Mouse (Mus musculus) layer of hippocampus, adult 18-20 months (tissue): ENCODE results near the gene Ube4b. TPM values are rescaled to one million over a fixed set of nuclear protein-coding genes. Genes with fewer than 3 reads are reported as not detected.

ENCODE experiments used
- DNase-seq, 2 experiments: peaks; one replicate each; pipeline ENCODE4 v3.0.0; 2022; ENCODE audit warnings: low spot score in 2 of 2
- total RNA-seq, 2 experiments: library from RNA; stranded (reverse); gene quantifications; 2 replicates each; pipeline ENCODE4 v1.2.3; 2021

The Ube4b gene
- total RNA-seq, 2 experiments from 2014 or later, result 102 to 108 TPM

DNA sequence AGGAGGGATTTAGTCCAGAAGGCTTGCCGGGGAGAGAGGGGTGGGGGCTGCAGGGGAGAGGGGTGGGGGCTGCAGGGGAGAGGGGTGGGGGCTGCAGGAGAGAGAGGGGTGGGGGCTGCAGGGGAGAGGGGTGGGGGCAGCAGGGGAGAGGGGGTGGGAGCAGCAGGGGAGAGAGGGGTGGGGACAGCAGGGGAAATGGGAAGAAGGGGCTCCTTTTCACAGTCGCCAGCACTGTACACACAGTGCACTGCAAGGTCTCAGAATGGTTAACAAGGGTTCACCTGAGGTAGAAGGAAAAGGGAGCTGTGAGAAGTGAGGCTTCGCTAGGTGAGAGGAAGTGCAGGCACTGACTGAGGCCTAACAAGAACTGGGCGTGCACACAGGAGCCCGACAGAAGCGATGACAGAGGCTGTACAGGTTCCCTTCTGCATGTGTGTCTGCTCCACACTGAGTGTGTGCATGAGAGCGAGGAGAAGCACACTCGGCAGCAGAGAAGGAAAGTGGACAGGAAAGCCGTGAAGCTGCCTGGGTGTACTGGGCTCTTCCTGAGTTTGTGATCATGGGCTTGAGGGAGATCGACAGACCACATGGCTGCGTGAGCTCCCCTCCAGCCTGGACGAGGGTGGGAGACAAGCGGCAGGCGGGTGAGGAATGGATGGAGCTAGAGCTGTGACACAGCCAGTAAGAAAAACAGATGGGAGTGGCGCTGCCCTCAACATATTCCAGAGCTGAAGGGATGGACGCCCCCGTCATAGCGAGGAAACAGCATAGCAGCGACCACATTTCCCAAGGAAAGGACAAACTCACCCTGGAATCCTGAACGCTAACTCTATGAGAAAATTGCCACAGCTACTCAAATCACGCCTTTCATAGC, 29.9 kb downstream of the Ube4b start:
- DNase-seq, result peak; percentile 28 to 54

DNA sequence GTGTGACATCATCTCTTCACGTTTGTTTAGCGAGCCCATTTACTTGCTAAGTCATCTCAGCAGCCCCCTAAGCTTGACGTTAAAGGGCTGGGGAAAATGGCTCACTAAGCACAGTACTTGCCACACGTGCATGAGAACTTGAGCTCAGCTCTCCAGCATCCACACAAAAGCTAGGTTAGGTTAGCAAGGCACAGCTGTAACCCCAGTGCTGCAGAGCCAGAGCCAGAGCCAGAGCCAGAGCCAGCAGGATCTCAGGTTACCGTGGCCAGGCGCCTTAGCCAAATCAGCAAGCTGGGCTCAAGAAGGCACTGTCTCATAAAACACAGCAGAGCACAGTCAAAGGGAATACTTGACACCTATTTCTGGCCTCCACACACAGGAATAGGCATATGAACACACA, 31.0 kb downstream of the Ube4b start:
- no peak for DNase-seq

DNA sequence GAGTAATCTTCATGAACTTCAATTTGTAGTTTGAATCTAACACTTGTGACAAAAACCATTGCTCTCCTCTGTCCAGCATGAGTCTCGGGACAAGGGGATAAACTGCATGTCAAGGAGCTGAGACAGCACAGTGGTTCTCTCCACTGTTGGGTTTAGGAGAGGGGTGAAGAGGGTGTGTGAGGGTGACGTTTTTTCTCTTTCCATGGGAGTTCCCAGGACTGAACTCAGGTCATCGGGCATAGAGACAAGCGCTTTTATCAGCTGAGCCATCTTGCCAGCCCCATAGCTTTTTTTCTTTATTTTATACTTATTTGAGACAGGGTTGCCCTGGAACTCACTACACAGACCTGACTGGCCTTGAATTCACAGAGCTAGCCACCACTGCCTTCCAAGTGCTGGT, 32.3 kb downstream of the Ube4b start:
- no peak for DNase-seq

DNA sequence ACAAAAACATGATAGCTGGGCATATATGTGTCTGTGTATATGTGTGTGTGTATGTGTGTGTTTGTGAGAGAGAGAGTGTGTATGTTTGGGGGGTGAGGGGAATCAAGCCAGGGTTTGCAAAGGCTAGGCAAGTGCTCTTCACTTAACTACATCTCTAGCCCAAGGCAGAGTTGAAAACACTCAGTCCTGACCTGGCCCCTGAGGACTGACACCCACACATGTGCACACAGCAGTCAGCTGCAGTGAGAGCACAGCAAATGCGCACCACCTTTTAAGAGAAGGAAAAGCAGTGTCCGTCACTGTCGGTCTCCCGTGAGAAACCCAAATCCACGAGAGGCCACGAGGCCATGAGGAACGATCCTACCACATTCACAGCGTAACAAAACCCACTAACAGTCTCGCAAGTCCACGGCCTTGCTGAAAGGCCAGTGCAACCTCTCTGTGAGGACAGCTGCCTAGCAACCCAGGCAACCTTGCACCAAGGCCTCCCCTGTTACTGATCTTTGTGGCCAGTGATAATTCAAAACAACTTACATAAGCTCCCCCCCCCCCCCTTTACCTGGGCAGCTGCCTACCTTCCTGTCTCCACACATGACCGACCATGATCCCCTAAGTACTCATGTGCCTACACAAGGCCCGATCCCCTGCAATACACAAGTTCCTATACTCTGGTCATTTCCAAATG, 33.1 kb downstream of the Ube4b start:
- no peak for DNase-seq

DNA sequence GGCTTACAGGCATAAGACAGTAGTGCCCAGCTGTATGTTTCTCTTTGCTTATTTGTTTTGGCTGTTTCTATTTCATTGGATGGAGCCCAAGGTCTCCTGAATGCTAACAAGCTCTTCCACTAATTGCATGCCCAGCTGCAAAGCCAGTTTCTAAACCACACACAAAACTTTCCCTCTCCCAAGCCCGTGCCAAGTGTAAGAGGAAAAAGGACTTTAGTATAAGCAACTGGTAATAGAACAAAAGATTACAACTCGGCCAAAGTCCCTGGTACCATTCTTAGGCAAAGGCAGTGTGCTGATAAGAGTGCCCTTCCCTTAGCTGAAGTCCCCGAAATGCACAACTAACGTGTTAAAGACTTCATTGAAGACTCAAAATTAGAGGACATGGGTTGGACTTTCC, 34.2 kb downstream of the Ube4b start:
- no peak for DNase-seq

DNA sequence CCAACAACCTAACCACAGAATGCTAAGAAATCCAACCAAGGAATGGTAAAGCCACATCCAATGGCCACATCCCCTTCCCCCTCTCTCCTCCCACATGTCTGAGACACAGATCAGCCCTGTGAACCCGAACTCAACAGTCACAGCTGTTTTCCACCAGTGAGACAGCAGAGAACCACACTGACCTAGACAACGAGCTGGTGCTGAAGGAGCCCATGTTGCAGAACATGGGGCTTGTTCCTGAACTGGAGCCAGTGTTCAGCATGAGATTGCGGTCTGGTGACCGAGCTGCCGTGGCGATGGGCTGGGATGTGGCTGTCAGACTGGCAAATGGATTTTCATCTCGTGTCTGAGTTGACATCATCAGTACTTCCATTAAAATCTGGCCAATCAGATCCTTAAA, 45.5 kb downstream of the Ube4b start:
- no peak for DNase-seq

DNA sequence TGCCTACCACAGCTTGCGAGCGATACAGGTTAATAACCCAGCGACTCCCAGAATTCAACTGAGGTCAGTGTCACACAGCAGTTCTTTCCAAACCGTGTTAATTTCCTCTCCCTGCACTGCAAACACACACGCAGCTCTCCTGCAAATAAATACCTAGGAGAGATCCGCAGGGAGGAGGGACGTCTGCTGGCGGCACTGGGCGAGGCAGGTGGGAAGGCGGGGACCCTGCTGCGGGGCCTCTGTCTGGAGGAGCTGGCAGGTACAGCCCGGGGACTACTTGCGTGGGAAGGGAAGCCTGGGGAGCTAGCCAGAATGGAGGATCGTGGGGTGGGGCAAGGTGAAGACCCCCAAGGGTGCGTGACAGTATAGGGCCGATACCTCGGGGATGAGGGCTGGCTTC, 46.7 kb downstream of the Ube4b start:
- no peak for DNase-seq

DNA sequence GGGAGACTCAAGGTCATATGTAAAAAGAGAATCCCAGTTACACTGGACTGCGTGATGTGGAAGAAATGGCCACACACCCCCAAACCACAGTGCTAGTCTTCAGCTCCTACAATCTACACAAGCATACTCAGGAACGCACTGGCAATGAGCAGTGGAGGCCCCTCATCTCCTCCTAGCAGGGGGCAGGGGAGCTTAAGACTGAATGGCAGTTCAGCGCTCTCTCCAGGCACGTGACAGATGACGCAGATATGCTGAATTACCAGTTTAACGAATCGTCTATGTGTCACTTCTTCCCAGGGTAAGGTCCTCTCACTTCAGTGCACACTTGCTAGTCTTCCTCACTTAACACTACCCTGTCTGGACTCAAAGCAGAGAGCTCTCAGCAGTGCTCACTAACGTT, 47.7 kb downstream of the Ube4b start:
- DNase-seq, result no peak

DNA sequence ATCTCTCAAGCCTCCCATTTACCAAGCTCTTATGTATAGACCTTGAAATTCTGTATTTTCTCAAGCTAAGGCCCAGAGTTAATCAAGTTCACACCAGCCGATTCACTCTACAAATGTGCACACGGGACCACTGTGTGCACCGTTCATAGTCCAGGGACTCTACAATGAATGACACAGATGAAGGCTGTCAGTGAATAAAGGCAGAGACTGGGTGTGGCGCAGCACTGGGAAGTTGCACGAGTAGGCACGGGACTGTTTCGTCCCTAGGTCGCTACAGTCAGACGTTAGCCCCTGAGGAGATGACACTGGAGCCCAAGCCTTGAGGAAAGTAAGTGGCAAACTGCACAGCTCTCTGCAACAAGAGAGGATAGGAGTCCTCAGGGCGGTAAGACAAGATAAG, 50.5 kb downstream of the Ube4b start:
- no peak for DNase-seq

DNA sequence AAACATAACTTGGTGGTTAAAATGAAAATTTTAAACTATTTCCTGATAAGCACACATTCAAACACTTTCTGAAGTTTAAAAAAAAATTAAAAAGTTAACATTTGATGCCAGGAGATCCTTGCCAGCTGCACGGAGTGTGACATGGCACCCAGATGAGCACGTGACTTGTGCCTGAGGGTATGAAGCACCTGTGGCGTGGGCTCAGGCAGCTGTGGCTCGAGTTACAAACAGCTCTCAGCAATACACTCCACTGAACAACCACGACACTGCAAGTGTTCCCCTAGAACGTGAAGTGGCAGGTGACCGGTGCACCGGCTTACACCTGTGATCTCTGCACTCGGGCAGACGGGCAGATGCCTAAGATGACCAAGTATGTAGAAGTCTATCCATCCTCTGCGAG, 51.9 kb downstream of the Ube4b start:
- DNase-seq, result no peak

DNA sequence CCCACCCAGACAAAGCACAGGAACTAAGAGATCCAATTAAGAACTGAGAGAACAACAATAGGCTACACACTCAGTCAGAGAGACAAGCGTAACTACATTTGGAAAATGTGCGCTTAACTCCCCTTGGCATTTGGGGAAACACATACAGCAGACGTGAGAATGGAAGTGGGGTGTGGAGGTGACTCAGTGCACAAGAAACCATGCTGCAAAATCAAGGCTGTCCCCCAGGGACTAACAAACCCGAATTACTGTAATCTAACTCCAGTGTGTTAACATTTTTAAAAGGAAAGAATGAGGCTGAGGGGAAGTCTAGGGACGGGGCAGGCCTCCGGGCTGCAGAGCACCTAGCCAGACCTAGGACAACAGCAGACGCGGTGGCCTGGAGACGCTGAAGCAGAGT, 52.6 kb downstream of the Ube4b start:
- DNase-seq, result no peak

DNA sequence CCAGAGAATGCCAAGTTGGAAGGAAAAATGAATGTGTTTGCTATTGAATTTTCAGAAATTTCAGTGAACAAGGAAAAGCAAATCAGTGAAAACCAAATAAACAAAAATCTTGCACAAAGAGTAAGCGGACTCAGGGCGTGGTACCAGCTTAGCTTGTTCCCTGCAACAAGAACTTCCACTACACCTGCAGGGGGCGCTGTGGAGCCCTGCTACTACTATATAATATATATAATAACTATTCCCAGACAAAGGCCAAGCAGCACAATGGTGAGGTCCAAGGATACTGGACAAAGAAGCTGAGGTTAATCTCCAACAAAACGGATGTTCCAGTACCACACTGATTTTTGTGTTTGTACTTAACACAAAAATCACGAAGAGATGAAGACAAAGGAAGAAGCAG, 53.1 kb downstream of the Ube4b start:
- DNase-seq, result peak in 1 of 2 experiments; percentile 51

DNA sequence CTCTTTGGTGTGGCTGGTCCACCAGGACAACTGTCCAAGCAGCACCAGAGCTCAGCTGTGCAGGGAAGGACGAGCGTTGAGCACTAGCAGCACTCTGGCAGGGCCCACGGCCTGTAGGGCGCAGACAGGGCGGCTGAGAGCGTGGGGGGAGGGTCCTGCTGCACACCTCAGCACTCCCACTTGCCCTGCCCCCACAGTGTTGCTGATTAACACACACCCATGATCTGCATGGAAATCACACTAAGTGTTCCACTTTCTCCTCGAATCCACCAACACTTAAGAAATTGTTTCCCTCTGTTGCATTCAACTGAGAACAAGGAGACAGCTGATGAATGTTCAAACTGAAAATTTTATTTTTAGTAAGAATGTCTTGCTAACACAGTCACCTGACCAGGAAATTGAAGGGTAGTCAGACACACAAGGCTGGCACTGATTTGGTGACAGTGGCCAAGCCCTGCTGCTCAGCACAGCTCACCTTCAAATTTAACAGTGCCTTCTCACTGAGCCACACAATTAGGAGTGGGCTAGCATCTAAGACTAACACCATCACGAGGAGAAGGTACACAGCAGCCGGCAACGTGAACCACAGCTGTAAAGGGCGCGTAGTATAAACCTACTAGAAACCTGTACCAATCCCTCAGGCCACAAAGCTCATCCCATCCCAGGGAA, 60.7 kb downstream of the Ube4b start:
- no peak for DNase-seq

DNA sequence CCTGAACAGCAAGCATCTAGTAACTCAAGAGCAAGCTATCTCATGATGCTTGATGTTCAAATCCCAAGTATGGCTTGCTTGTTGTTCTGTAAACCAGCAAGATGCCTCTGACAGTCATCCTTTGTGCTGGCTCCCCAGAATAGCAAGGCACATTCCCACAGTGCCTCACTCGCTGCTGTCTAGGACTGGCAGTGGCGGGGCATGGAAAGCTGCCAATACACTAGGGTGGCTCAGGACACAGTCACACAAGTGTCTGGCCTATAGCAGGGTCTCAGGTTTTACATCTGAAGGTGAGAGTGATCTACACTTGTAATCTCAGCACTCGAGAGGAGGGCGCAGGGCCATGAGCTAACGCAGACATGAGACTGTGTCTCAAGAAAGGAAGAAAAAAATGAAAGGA, 61.7 kb downstream of the Ube4b start:
- DNase-seq, result peak in 1 of 2 experiments; percentile 63

DNA sequence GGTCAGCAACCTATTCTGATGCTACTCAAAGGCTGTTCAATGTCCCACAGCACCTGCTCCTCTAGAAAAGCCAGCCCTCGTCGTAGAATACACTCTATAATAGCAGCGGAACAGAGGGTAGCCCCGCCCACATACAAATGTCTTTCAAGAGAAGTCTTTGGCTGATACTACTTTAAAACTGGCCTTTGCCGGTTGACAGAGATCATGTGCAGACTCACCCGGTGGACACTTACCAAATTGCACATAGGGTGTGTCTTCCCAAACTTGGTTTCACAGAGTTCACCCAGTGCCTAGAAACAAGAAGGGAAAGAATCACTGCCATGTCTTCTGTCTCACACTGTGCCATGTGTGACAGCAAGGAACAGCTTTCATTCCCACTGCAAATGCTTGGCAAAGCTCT, 65.5 kb downstream of the Ube4b start:
- DNase-seq, result no peak

DNA sequence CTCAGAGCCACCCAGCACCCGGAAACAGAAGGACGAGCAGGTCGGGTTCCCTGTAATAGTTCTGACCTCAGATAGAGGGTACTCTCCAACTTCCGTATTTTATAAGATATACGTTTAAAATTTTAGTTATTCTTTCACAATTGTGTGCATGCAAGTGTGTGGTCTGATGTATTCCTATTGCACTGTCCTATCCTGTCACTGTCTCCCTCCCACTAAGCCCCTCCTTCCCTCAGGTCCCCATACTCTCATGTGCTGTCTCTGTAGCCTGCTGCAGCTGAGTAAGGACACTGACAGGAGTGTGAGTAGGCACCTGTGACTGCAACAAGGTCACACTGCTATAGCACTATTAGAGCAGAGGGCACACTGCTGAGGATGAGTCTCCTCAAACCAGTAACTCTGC, 65.9 kb downstream of the Ube4b start:
- no peak for DNase-seq

DNA sequence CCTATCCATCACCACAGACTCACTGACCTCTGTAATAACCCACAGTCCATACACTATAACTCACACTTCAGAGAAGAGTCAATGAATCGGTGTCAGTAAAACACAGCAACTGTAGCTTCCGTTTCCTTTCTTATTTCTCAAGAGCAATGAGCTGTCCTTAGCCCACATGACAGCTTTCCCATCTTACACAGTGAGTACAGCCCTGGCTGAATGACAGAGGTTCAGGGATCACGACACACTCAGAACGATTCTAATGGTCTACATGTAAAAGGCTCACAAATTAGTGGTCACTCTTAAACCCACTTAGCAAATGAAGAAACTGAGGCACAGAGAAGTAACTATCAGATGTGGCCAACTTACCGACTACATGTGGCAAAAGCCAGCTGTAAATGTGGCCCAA, 68.6 kb downstream of the Ube4b start:
- DNase-seq, result no peak

DNA sequence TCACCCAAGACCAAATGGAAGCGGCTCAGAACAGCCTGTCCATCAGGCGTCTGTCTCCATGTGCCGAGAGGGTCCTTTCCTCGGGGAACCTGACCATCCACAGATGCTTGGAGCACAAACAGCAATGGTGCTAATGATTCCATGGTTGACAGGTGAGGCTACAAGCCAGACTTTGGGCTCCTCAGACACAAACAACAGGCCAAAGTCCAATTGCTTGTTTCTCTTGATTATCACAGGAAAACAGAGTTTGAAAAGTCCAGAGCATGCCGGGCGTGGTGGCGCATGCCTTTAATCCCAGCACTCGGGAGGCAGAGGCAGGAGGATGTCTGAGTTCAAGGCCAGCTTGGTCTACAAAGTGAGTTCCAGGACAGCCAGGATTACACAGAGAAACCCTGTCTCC, 71.9 kb downstream of the Ube4b start:
- DNase-seq, result no peak

DNA sequence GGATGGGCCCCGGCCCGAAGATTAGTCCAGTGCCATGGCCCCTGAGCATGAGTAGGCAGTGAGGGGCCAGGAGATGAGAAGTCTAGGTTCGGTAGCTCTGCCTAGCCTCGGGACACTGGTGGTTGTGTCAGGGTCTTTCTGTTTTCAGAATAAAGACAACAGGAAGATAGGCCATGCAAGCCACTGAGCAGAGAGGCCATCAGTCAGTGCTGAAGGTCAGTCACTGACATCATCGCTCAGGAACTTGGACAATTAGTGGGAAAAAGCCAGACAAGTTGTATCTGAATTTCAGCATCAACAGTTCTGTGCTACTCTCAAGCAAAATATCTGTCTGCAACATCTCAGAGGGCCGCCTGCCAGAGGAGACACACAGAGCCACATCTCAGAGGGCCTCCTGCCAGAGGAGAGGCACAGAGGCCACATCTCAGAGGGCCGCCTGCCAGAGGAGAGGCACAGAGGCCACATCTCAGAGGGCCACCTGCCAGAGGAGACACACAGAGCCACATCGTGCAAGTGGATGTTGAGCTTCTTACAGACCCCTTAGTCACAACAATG, 74.9 kb downstream of the Ube4b start:
- no peak for DNase-seq

DNA sequence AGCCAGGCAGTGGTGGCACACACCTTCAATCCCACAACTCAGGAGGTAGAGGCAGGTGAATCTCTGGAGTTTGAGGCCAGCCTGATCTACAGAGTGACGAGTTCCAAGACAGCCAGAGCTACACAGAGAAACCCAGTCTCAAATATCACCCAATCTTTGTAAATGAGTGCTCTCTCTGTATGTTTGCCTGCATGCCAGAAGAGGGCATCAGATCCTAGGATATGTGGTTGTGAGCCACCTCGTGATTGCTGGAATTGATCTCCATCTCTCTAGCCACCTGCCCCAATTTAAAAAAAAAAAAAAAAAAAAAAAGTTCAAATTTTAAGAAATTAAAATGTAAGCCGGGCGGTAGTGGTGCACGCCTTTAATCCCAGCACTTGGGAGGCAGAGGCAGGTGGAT, 77.6 kb downstream of the Ube4b start:
- no peak for DNase-seq

DNA sequence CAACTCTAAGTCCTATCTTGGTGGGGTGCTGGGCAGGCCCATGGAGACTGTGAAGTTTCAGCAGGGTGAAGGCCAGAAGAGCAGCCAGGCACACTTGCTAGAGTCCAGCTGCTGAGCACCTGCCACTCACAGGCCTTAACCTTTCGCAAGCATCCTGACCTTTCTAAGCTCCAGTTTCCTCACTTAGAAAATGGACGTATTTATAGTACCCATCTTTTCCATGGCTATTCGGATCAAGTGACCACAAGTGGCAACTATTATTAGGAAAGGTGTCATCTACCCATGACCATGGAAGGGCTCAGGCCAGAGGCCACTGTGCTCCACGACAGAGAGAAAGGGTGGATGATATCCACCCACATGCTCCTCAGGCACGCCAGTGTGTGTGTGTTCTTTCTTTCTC, 80.7 kb downstream of the Ube4b start:
- no peak for DNase-seq

DNA sequence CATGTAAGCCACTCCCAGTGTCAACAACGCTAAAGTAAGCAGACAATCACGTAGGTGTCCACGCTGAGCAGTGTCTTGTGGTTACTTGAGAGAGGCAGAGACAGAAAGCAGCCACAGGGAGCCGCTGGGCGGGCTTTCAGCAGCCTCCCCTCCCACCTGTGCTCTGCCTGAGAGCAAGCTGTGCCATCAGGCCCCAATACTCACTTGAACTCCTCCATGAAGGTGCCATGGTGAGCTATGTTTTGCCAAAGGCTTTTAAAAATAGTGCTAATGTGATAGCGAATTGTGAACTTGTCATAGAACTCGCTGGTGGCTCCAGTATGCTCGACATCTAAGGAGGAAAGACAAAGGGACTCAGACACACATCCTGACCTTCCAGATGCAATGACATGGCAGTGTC, 82.2 kb downstream of the Ube4b start:
- no peak for DNase-seq
